Mouse (Mus musculus) ES-Bruce4 (cell line): ENCODE measurements around the gene Ltn1. TPM values are rescaled to one million over a fixed set of nuclear protein-coding genes. Genes with fewer than 3 reads are reported as not detected.

Source experiments
- H3K27ac ChIP-seq: 2 replicates; pipeline ENCODE4 v1.5.1; 2012; ENCODE audit warnings: low read length, inconsistent platforms; ENCODE audit not compliant: insufficient read depth
- H3K27me3 ChIP-seq: 2 replicates; pipeline ENCODE4 v1.6.1; 2012; ENCODE audit warnings: mild to moderate bottlenecking, low read length, inconsistent platforms; ENCODE audit not compliant: control insufficient read depth, poor library complexity, insufficient read depth, severe bottlenecking
- H3K36me3 ChIP-seq: 2 replicates; pipeline ENCODE4 v1.6.1; 2012; ENCODE audit warnings: inconsistent platforms, mild to moderate bottlenecking, low read length, moderate library complexity; ENCODE audit not compliant: control insufficient read depth, poor library complexity, insufficient read depth, severe bottlenecking
- H3K4me1 ChIP-seq: one replicate; pipeline ENCODE4 v1.8.1; 2011; ENCODE audit warnings: low read length; ENCODE audit not compliant: control insufficient read depth, insufficient read depth
- H3K4me3 ChIP-seq: 2 replicates; pipeline ENCODE4 v1.5.1; 2011; ENCODE audit warnings: low read depth, mild to moderate bottlenecking, low read length
- H3K9ac ChIP-seq: 2 replicates; pipeline ENCODE4 v1.6.1; 2012; ENCODE audit warnings: low read depth, mild to moderate bottlenecking, inconsistent platforms; ENCODE audit not compliant: poor library complexity, severe bottlenecking
- H3K9me3 ChIP-seq: replicated peaks from 2 replicates; pipeline ENCODE4 v1.6.1; 2012; ENCODE audit warnings: mild to moderate bottlenecking, low read length, inconsistent platforms; ENCODE audit not compliant: control insufficient read depth, poor library complexity, insufficient read depth, severe bottlenecking
- CTCF ChIP-seq: IDR thresholded peaks from one replicate; pipeline ENCODE4 v1.8.1; 2011; ENCODE audit warnings: low read depth, low read length
- EP300 ChIP-seq: IDR thresholded peaks from 2 replicates; pipeline ENCODE4 v1.6.1; 2011; ENCODE audit warnings: low read depth, low read length; ENCODE audit not compliant: insufficient read depth
- POLR2A ChIP-seq: IDR thresholded peaks from one replicate; pipeline ENCODE4 v1.8.1; 2011; ENCODE audit warnings: low read length; ENCODE audit not compliant: insufficient read depth
- polyA plus RNA-seq: library from polyadenylated mRNA; stranded (reverse); fragments of >200 nt; gene quantifications from 2 replicates; pipeline ENCODE4 v1.2.4, GENCODE M21; 2011; ENCODE audit warnings: low read depth; ENCODE audit not compliant: missing spikeins, insufficient read depth, insufficient read length

Gene Ltn1
- polyA plus RNA-seq, 1 experiment = 29.0 TPM

DNA sequence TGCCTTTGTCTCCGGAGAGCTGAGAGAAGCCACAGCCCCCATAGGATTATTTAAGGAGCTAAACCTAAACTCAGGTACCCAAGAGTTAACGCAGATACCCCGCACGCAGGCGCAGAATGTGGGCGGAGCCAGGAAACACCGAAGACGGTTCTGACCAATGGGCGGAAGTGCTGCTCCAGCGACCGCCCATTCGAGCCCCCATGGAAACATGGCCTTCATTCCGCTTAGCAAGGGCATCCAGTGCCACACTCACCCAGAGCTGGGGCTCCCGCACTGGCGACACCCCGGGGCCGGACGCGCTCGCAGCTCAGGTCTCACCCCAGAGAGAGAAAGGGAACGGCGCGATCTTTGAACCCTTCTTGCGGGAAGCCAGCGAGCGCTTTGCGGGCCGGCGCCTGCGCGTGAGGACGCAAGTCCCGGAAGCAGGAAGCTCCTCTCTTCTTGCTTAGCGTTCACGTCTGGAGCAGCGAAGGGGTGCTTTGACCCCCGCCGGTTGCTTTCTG lies 7.8 kb upstream of the Ltn1 start, which contains the start of gene Rwdd2b:
Gene Rwdd2b, minus strand, starts transcription at position 390 of the 503 bp plus-strand sequence.
- peak within 1 kb of the TSS; percentile 67 for H3K27ac ChIP-seq
- no peaks in the 10 kb centered on the region for H3K9me3 ChIP-seq
- TF ChIP-seq EP300 (no peak), CTCF (no peak), POLR2A (no peak)

GRCm38 (mm10) chr16:87438697-87439096 lies 6.3 kb upstream of the Ltn1 start:
- no peaks in the 10 kb centered on the region for H3K9me3 ChIP-seq
- H3K4me3 ChIP-seq = no peak overlapping the region
- no peaks in the 10 kb centered on the region for H3K27me3 ChIP-seq
- H3K27ac ChIP-seq = no peak overlapping the region
- no peak for TF ChIP-seq EP300
- TF ChIP-seq POLR2A = no peak
- TF ChIP-seq CTCF = no peak
- H3K9ac ChIP-seq = no peak overlapping the region
- no peaks in the 10 kb centered on the region for H3K4me1 ChIP-seq
- H3K36me3 ChIP-seq = no peaks in the 10 kb centered on the region

More for the DNA sequence above, 7.8 kb upstream of the Ltn1 start, which contains the start of gene Rwdd2b:
- Histone ChIP-seq H3K36me3 (no peaks in the 10 kb centered on the region), H3K4me1 (no peaks in the 10 kb centered on the region), H3K9ac (peak within 1 kb of the TSS; percentile 61), H3K27me3 (no peaks in the 10 kb centered on the region), H3K4me3 (peak within 1 kb of the TSS; percentile 93)

GRCm38 (mm10) chr16:87437096-87437495 lies 4.7 kb upstream of the Ltn1 start:
- Histone ChIP-seq H3K27me3 (no peaks in the 10 kb centered on the region), H3K9ac (no peak overlapping the region), H3K4me1 (no peaks in the 10 kb centered on the region), H3K4me3 (peak overlapping the region; percentile 36), H3K9me3 (no peaks in the 10 kb centered on the region), H3K27ac (no peak overlapping the region), H3K36me3 (no peaks in the 10 kb centered on the region)
- TF ChIP-seq POLR2A (no peak), EP300 (no peak), CTCF (no peak)

GRCm38 (mm10) chr16:87435411-87436205 lies 3.2 kb upstream of the Ltn1 start:
- no peaks in the 10 kb centered on the region for H3K36me3 ChIP-seq
- TF ChIP-seq POLR2A (no peak), EP300 (peak; percentile 47; the same call in 1 of the 2 replicates), CTCF (no peak)
- H3K4me1 ChIP-seq = no peaks in the 10 kb centered on the region
- H3K27ac ChIP-seq = no peak overlapping the region
- H3K9ac ChIP-seq = 0 out of 2 replicates have a peak overlapping the region, but pooled peaks have one; percentile 4
- no peaks in the 10 kb centered on the region for H3K27me3 ChIP-seq
- H3K4me3 ChIP-seq = peak overlapping the region; percentile 46
- no peaks in the 10 kb centered on the region for H3K9me3 ChIP-seq

- H3K27ac ChIP-seq = no peak overlapping the region
- TF ChIP-seq CTCF (no peak), POLR2A (no peak), EP300 (no peak)
- no peak overlapping the region for H3K4me3 ChIP-seq
- H3K4me1 ChIP-seq = no peaks in the 10 kb centered on the region
- H3K9ac ChIP-seq = no peak overlapping the region
- no peaks in the 10 kb centered on the region for H3K36me3 ChIP-seq
- H3K9me3 ChIP-seq = no peaks in the 10 kb centered on the region
- H3K27me3 ChIP-seq = no peaks in the 10 kb centered on the region
Measured at GRCm38 (mm10) chr16:87434946-87435345, 2.5 kb upstream of the Ltn1 start.

DNA sequence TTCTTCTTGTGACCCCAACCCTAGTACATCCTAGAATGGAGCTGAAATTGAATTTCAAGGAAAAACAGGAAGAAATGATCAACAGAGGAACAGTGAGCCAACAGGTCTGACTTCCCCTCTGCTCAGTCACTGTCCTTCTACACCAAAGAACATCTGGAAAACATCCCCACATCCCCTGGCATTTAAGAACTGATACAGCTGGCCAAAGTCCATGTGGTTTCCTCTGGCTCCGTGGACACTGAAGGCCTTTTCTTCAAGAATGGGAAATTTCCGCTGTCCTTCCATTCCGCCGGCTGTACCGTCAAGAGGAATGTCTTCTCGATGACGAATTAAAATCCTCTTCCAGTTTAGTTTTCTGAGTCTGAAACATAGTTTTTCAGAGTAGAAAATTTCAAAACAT lies 1.9 kb upstream of the Ltn1 start:
- no peaks in the 10 kb centered on the region for H3K27me3 ChIP-seq
- H3K36me3 ChIP-seq = no peaks in the 10 kb centered on the region
- H3K4me1 ChIP-seq = no peaks in the 10 kb centered on the region
- TF ChIP-seq EP300 (no peak), CTCF (no peak), POLR2A (no peak)
- no peak overlapping the region for H3K9ac ChIP-seq
- H3K4me3 ChIP-seq = no peak overlapping the region
- H3K9me3 ChIP-seq = no peaks in the 10 kb centered on the region
- H3K27ac ChIP-seq = no peak overlapping the region
